Mouse (Mus musculus) midbrain, embryonic 14.5 days (tissue): Measurements from ENCODE around the gene Gorab. TPM values are rescaled to one million over a fixed set of nuclear protein-coding genes. Genes with fewer than 3 reads are reported as not detected.

Source experiments
- ATAC-seq: fragments of 200-750 bp; cut with Nextera tagmentation; 2 replicates; pipeline ENCODE4 v1.8.0; 2017; ENCODE audit warnings: moderate number of reproducible peaks, moderate library complexity; ENCODE audit not compliant: low FRiP score, low TSS enrichment
- DNase-seq: peaks from one replicate; pipeline ENCODE4 v3.0.0-alpha.2; 2015
- H3K27ac ChIP-seq: fragments of 300-500 bp; sonication (generic); replicated peaks from 2 replicates; pipeline ENCODE4 v1.5.1; 2014; ENCODE audit warnings: mild to moderate bottlenecking, low read depth, low read length, moderate library complexity
- H3K27me3 ChIP-seq: fragments of 300-500 bp; sonication (generic); 2 replicates; pipeline ENCODE4 v1.6.1; 2014; ENCODE audit warnings: low read length, control low read depth, mixed read lengths; ENCODE audit not compliant: control insufficient read depth, insufficient read depth
- H3K36me3 ChIP-seq: fragments of 300-500 bp; sonication (generic); 2 replicates; pipeline ENCODE4 v1.6.1; 2014; ENCODE audit warnings: low read length, control low read depth; ENCODE audit not compliant: control insufficient read depth, insufficient read depth
- H3K4me1 ChIP-seq: fragments of 300-500 bp; sonication (generic); 2 replicates; pipeline ENCODE4 v1.6.1; 2014; ENCODE audit warnings: mild to moderate bottlenecking, antibody characterized with exemption, low read length, control low read depth; ENCODE audit not compliant: control insufficient read depth, insufficient read depth
- H3K4me2 ChIP-seq: fragments of 300-500 bp; sonication (generic); 2 replicates; pipeline ENCODE4 v1.6.1; 2014; ENCODE audit warnings: mild to moderate bottlenecking, low read length, moderate library complexity
- H3K4me3 ChIP-seq: fragments of 300-500 bp; sonication (generic); replicated peaks from 2 replicates; pipeline ENCODE4 v1.5.1; 2014; ENCODE audit warnings: low read depth, low read length
- H3K9ac ChIP-seq: fragments of 300-500 bp; sonication (generic); replicated peaks from 2 replicates; pipeline ENCODE4 v1.6.1; 2014; ENCODE audit warnings: mild to moderate bottlenecking, low read length, moderate library complexity
- H3K9me3 ChIP-seq: fragments of 300-500 bp; sonication (generic); 2 replicates; pipeline ENCODE4 v1.6.1; 2016; ENCODE audit warnings: low read length, control low read depth, mixed read lengths; ENCODE audit not compliant: control insufficient read depth
- WGBS: fragments of 180-500 bp; shearing (Covaris S2); extraction: QIAGEN DNeasy Blood & Tissue Kit; methylation state at CpG from one replicate; pipeline ENCODE4 v1.1.7; 2014; 5-methylcytosine and 5-hydroxymethylcytosine counted together
- polyA plus RNA-seq: library from polyadenylated mRNA; unstranded; fragments of >200 nt; fragmentation: Nextera tagmentation; extraction: Ambion mirVana; gene quantifications from 2 replicates; pipeline ENCODE4 v1.2.1, GENCODE M21; 2014

Gene Gorab
- polyA plus RNA-seq, 1 experiment from 2014 or later: 23.7 TPM

DNA sequence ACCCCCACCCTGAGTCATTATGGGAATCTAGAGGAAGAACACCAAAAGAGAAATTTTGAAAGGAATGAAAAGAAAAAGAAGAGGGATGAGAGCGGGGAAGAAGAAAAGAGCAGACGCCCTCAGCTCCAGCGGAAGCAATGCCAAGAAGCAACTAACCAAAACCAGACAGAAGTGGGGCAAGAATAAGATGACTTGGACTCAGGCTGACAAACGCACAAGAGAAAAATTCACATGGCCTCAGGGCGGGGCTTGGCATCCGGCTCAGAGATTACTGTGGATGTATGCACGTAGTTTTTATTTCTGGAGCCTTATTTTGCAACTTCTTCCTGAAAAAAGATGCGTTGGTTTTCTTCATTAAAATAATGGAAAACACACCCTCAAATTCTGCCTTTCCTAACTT, 41.3 kb downstream of the Gorab start:
- Histone ChIP-seq H3K9ac (no peak overlapping the region), H3K4me3 (no peak overlapping the region), H3K9me3 (no peaks in the 10 kb centered on the region), H3K4me1 (no peaks in the 10 kb centered on the region), H3K27me3 (no peaks in the 10 kb centered on the region), H3K36me3 (no peaks in the 10 kb centered on the region), H3K4me2 (no peak overlapping the region), H3K27ac (no peak overlapping the region)
- DNase-seq: no peak
- no peak for ATAC-seq
- WGBS: 75% methylated on average over 8 of the region's 8 CpGs

DNA sequence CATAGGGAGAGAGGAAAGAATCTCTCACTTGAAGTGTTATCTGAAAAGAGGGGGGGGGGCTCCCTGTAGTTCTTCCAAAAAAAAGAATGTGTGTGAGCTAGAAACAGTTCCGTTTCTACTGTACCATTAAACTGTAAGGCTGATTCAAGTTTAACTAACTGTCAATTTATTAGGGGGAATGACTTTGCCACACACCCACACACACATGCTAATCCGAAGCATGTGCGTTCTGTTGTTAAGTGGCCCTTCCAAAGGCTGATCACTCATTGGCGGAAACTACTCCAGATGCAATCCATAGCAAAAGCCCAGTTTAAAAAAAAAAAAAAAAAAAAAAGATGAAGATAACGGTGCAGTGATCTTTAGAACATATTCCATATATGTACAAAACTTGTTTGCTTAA, 42.1 kb downstream of the Gorab start:
- Histone ChIP-seq H3K9ac (no peak overlapping the region), H3K4me2 (no peak overlapping the region), H3K4me1 (no peaks in the 10 kb centered on the region), H3K27me3 (no peaks in the 10 kb centered on the region), H3K4me3 (no peak overlapping the region), H3K9me3 (no peaks in the 10 kb centered on the region), H3K36me3 (no peaks in the 10 kb centered on the region), H3K27ac (no peak overlapping the region)
- 84% methylated on average over 5 of the region's 5 CpGs for WGBS
- ATAC-seq: no peak
- no peak for DNase-seq

DNA sequence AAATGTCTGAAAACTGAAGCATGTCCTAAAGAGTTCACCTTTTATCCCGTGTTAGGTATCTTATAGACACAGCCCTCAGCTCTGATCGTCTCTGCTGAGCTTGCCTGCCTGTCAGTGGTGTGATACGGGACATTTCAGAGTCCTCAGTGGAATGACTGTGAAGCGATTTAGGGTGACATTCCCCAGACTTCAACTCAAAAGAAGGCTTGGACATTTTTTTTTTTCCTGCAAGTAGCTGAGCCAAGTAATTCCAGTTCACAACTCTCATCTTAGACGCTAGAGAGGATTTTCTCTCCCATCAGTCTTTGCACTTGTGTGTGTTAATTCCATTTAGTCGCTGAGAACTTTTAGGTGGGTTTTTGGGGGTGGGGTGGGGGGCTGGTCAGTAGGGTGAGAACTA, 42.7 kb downstream of the Gorab start:
- Histone ChIP-seq H3K9ac (no peak overlapping the region), H3K9me3 (no peaks in the 10 kb centered on the region), H3K27me3 (no peaks in the 10 kb centered on the region)

DNA sequence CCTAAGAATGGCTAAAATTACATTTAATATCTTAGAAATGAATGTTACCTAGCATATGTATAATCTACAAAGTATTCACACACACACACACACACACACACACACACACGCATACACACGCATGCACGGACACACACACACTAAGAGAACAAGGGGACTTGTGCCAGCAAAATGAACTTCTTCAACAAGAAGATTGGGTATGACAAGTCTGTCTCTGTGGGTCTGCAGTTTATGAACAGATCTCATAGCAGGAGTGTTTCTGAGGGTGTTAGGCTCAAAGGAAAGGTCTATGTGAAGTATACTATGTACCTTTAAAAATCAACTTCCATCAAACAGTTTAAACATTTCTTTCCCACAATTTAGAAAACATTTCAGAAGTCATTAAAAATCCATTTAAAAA, 43.9 kb downstream of the Gorab start:
- Histone ChIP-seq H3K36me3 (no peaks in the 10 kb centered on the region), H3K27me3 (no peaks in the 10 kb centered on the region), H3K4me3 (no peak overlapping the region), H3K4me1 (no peaks in the 10 kb centered on the region), H3K9me3 (no peaks in the 10 kb centered on the region), H3K4me2 (no peak overlapping the region), H3K9ac (no peak overlapping the region), H3K27ac (no peak overlapping the region)
- no peak for DNase-seq
- ATAC-seq: no peak
- 95% methylated on average over 3 of the region's 3 CpGs for WGBS

More for the DNA sequence above, 42.7 kb downstream of the Gorab start:
- Histone ChIP-seq H3K36me3 (no peaks in the 10 kb centered on the region), H3K4me1 (no peaks in the 10 kb centered on the region), H3K27ac (no peak overlapping the region), H3K4me3 (no peak overlapping the region), H3K4me2 (no peak overlapping the region)
- ATAC-seq (no peak), DNase-seq (no peak)
- WGBS: 71% methylated on average over 6 of the region's 6 CpGs

DNA sequence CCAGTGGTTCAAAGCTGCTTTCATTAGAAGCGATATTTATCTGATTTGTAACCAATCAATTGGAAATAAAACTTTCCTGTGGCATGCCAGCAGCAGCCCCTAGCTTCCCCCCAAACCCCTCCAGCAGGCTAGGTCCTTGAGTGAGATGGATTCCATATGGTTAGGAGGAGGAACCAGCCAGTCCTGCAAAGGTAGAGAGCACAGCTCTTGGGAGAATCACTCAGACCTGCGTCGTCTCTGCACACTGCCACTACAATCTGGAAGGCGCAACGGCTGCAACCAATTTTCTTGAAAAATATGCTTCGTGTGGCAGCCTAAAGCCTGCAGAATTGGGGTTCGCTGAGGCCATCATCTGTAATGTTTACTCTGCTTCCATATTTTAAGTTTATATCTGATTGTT, 45.3 kb downstream of the Gorab start:
- WGBS: 85% methylated on average over 7 of the region's 7 CpGs
- no peak for ATAC-seq

DNA sequence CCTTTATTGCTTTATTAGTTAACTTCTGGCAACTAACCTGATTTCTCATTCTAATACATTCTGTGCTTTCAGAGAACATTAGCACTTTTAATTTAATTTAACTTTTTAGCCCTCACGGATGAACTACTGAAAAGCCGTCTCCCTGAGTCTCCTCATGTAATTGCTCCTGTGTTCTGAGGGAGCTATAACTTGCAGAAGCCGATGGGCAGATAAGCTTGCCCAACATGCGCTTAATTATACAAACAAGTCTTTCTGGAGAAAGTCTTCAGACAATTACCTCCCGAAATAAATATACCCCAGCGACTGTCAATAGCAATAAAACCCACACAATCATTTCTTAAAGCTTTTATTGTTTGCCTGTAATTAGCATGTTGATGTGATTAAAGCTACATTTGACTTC, 45.7 kb downstream of the Gorab start:
- no peak overlapping the region for H3K27ac ChIP-seq
- 84% methylated on average over 6 of the region's 6 CpGs for WGBS
- no peaks in the 10 kb centered on the region for H3K4me1 ChIP-seq
- H3K36me3 ChIP-seq: no peaks in the 10 kb centered on the region
- ATAC-seq: no peak
- H3K4me2 ChIP-seq: no peak overlapping the region
- no peaks in the 10 kb centered on the region for H3K27me3 ChIP-seq
- DNase-seq: no peak
- no peak overlapping the region for H3K9ac ChIP-seq
- no peaks in the 10 kb centered on the region for H3K9me3 ChIP-seq
- no peak overlapping the region for H3K4me3 ChIP-seq

More for the DNA sequence above, 45.3 kb downstream of the Gorab start:
- Histone ChIP-seq H3K27ac (no peak overlapping the region), H3K4me1 (no peaks in the 10 kb centered on the region), H3K4me3 (no peak overlapping the region), H3K27me3 (no peaks in the 10 kb centered on the region), H3K4me2 (no peak overlapping the region), H3K36me3 (no peaks in the 10 kb centered on the region), H3K9ac (no peak overlapping the region), H3K9me3 (no peaks in the 10 kb centered on the region)
- no peak for DNase-seq

DNA sequence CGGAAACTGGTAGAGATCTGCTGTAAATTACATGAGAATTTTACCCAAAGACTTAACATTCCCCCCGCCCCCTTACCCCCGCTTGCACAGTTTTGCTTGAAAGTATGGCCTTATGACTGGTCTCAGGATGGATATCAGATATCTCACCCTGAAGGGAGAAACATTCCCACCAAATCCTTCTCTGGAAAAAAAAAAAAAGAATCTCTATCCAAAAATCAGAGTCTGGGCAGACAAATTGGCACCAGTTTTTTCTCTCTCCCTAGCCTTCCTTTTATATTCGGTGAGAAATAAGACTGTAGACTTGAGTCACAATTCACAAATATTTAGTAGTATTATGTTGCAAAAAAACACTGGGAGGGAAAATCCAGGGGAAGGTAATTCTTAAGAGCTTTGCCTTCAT, 47.3 kb downstream of the Gorab start:
- WGBS: 82% methylated on average over 4 of the region's 4 CpGs
- no peaks in the 10 kb centered on the region for H3K4me1 ChIP-seq
- H3K36me3 ChIP-seq: no peaks in the 10 kb centered on the region
- no peak overlapping the region for H3K4me3 ChIP-seq
- ATAC-seq (no peak), DNase-seq (no peak)
- no peak overlapping the region for H3K4me2 ChIP-seq
- H3K9ac ChIP-seq: no peak overlapping the region
- H3K27me3 ChIP-seq: no peaks in the 10 kb centered on the region
- H3K27ac ChIP-seq: no peak overlapping the region
- H3K9me3 ChIP-seq: no peaks in the 10 kb centered on the region

DNA sequence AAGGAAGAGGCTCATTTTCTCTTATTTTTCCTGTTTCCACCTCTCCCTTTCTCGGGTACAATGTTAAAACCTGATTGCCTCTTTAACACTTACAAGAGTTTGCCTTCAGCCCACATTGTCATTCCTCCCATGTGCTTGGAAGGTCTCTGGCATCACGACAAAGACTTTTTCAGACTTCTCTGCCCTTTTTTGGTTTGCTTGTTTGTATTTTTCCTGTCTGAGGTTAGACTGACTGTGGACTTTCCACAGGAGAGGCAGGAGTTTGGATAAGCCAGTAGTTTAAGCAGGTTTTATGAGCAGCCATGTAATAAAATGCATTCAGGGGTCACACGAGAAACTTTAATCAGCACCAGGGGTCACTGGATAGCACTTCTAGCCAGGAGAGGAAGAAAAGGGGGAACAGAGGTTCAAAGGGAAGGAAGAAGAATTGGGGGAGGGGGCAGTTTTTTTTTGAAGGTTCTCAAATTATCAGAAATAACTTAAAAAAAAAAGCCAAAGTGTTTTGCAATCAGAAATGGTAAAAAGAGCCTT, 47.8 kb downstream of the Gorab start:
- no peak overlapping the region for H3K27ac ChIP-seq
- H3K9me3 ChIP-seq: no peaks in the 10 kb centered on the region
- H3K27me3 ChIP-seq: no peaks in the 10 kb centered on the region
- H3K4me1 ChIP-seq: no peaks in the 10 kb centered on the region
- ATAC-seq (no peak), DNase-seq (no peak)
- no peak overlapping the region for H3K4me3 ChIP-seq
- no peak overlapping the region for H3K4me2 ChIP-seq
- 53% methylated on average over 3 of the region's 3 CpGs for WGBS
- H3K36me3 ChIP-seq: no peaks in the 10 kb centered on the region
- no peak overlapping the region for H3K9ac ChIP-seq

DNA sequence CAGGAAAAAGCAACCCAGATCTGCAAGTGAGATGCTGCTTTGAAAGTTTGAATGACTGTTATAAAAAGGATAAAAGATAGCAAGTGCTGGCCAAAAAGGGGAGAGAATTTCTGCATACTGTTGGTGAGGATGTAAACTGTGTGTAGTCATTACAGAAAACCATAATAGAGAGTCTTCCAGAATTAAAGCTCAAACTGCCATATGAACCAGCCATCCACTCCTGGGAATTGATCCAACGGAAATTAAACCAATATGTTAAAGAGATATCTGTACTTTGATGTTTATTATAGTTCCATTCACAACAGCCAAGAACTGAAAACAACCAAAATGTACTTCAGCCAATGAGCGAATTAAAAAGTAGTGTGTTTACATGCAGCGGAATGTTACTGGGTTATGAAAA, 52.5 kb downstream of the Gorab start:
- ATAC-seq: no peak
- H3K9me3 ChIP-seq: no peaks in the 10 kb centered on the region
- no peak overlapping the region for H3K9ac ChIP-seq
- H3K4me1 ChIP-seq: no peaks in the 10 kb centered on the region
- H3K4me2 ChIP-seq: no peak overlapping the region
- no peaks in the 10 kb centered on the region for H3K36me3 ChIP-seq
- H3K27ac ChIP-seq: no peak overlapping the region
- no peak overlapping the region for H3K4me3 ChIP-seq
- DNase-seq: no peak
- H3K27me3 ChIP-seq: no peaks in the 10 kb centered on the region
- 92% methylated on average over 3 of the region's 3 CpGs for WGBS
